Mouse (Mus musculus) lung, adult 2 months (tissue): ENCODE results near the gene Rdh9.
"Not testable (repeated sequence)": the region's sequence is repeated elsewhere in the genome, so short reads cannot be mapped to it uniquely, and the experiment has no call there.

ENCODE experiments used
- CTCF ChIP-seq: fragments of 200-500 bp; IDR thresholded peaks from 2 replicates; pipeline ENCODE4 v1.5.1; 2011; ENCODE audit warnings: mild to moderate bottlenecking, low read length, control low read depth; ENCODE audit not compliant: insufficient read depth
- POLR2A ChIP-seq: fragments of 200-500 bp; IDR thresholded peaks from 2 replicates; pipeline ENCODE4 v1.6.1; 2011; ENCODE audit warnings: low read depth, mild to moderate bottlenecking, control low read depth, low read length, borderline replicate concordance; ENCODE audit errors: extremely low read depth

DNA sequence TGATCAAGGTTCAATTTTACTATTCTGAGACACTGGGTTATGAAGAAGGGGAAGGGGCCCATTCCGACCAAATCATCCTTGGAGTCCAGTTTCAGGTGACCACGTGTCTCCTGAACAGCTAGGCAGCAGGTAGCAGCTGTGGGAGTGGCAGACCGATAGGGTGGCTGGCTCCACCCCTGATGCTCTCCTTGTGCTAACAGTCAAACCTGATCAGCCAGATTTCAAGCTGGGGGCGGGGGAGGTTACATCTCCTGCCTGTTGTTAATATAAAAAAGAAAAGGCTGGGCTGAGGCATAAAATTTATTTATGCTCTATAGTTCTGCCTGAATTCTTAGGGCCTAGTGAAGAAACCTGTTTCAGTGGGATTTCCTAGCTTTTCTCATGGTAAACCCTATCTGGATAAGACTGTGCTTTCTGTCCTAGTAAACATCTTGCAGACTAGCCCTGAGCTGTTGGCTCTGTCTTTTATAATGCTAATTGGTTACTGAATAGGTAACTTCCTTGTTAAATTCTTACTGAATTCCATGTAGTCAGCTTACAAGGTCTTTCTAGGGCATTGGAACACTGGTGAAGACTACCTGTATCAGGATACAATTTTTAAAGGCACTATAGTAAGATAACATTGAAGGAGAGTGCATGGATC lies 41.2 kb downstream of the Rdh9 start:
- not testable (repeated sequence) for TF ChIP-seq CTCF, POLR2A
